Comparison of ENCODE assay signal across 8 mouse cellular contexts in genomic region chr13:91370441-91370840, GRCm38 (mm10).
A peak's percentile ranks its signal among the peaks of the same experiment; 100 is the strongest.
DNase-seq lines count a peak whose midpoint lies in the region; ATAC-seq and TF ChIP-seq lines count a peak whose summit lies in the region.

No protein-coding gene starts in this region.

- peak overlapping the region; percentile 79 for H3K27ac ChIP-seq in cortical plate, adult 2 months (ENCODE audit: insufficient read depth, low read length)
- peak overlapping the region; percentile 98 for H3K27ac ChIP-seq in midbrain, embryonic 10.5 days (replicated peaks)
- H3K27ac ChIP-seq in stomach, embryonic 14.5 days (ENCODE audit: low read length), result peak overlapping the region; percentile 99

- TF ChIP-seq POLR2A in cortical plate, adult 2 months (IDR thresholded peaks at IDR 0.05; ENCODE audit: extremely low read depth, insufficient read depth, low read length), result no peak

- peak; percentile 30 for DNase-seq in adrenal gland, adult 2 months
- no peak for DNase-seq in adrenal gland, adult 8-10 months
- DNase-seq in heart, postnatal 10 days, result peak; percentile 55 to 63
- DNase-seq in kidney, postnatal 36 days, result peak; percentile 37 to 66
- peak; percentile 68 for DNase-seq in midbrain, embryonic 10.5 days (ENCODE audit: low spot score)

- H3K9ac ChIP-seq in stomach, embryonic 14.5 days (replicated peaks; ENCODE audit: low read depth, low read length), result peak overlapping the region; percentile 51

- H3K36me3 ChIP-seq in E14TG2a.4 (ENCODE audit: insufficient read depth, low read length), result no peaks in the 10 kb centered on the region
- no peaks in the 10 kb centered on the region for H3K36me3 ChIP-seq in midbrain, embryonic 10.5 days
- H3K36me3 ChIP-seq in stomach, embryonic 14.5 days (ENCODE audit: control insufficient read depth, insufficient read depth, low read length), result no peaks in the 10 kb centered on the region

- peak overlapping the region; percentile 80 for H3K4me3 ChIP-seq in E14TG2a.4 (replicated peaks; ENCODE audit: low read length)
- H3K4me3 ChIP-seq in cortical plate, adult 2 months (ENCODE audit: insufficient read depth, low read length), result peak overlapping the region; percentile 16
- H3K4me3 ChIP-seq in midbrain, embryonic 10.5 days, result peak overlapping the region; percentile 56
- H3K4me3 ChIP-seq in stomach, embryonic 14.5 days (ENCODE audit: low read depth, low read length), result peak overlapping the region; percentile 32

- peaks cover 34% of the 10 kb centered on the region for H3K4me1 ChIP-seq in E14TG2a.4 (replicated peaks; ENCODE audit: low read depth, low read length)
- peaks cover 7% of the 10 kb centered on the region for H3K4me1 ChIP-seq in cortical plate, adult 2 months (ENCODE audit: control insufficient read depth, insufficient read depth, low read length)
- H3K4me1 ChIP-seq in midbrain, embryonic 10.5 days, result peaks cover 71% of the 10 kb centered on the region
- H3K4me1 ChIP-seq in stomach, embryonic 14.5 days (ENCODE audit: control insufficient read depth, insufficient read depth, low read length), result peaks cover 21% of the 10 kb centered on the region

- intact Hi-C loops in heart, postnatal 10 days (cut with DNase I), result loop anchor here (2.0 to 5.0 kb wide), 5 partner anchors 50 to 403 kb away; partner anchors contain the start of gene Atg10

- 2% methylated on average over 11 of the region's 11 CpGs for WGBS in midbrain, embryonic 10.5 days
- 2% methylated on average over 11 of the region's 11 CpGs for WGBS in stomach, embryonic 14.5 days

- no peak for TF ChIP-seq CTCF in E14TG2a.4 (conservative IDR thresholded peaks at IDR 0.05; ENCODE audit: low read length)
- no peak for TF ChIP-seq CTCF in cortical plate, adult 2 months (IDR thresholded peaks at IDR 0.05; ENCODE audit: extremely low read depth, insufficient read depth, low read length)

- H3K27me3 ChIP-seq in E14TG2a.4 (ENCODE audit: insufficient read depth, low read length), result peaks cover 9% of the 10 kb centered on the region; the same call in 1 of the 2 replicates
- H3K27me3 ChIP-seq in midbrain, embryonic 10.5 days (ENCODE audit: low read depth, poor library complexity, severe bottlenecking), result no peaks in the 10 kb centered on the region
- H3K27me3 ChIP-seq in stomach, embryonic 14.5 days (ENCODE audit: control insufficient read depth, insufficient read depth, low read length), result no peaks in the 10 kb centered on the region

- H3K9me3 ChIP-seq in E14TG2a.4 (ENCODE audit: low read length), result peaks cover 3% of the 10 kb centered on the region
- no peaks in the 10 kb centered on the region for H3K9me3 ChIP-seq in midbrain, embryonic 10.5 days (replicated peaks)
- no peaks in the 10 kb centered on the region for H3K9me3 ChIP-seq in stomach, embryonic 14.5 days (ENCODE audit: control insufficient read depth, low read depth, low read length)

- peak; percentile 46; the same call in 1 of the 2 replicates for ATAC-seq in stomach, embryonic 14.5 days (ENCODE audit: insufficient number of reproducible peaks, insufficient read depth, low FRiP score, low read depth)

- peak overlapping the region; percentile 64 for H3K4me2 ChIP-seq in stomach, embryonic 14.5 days (replicated peaks; ENCODE audit: low read depth, low read length)

Comparison
In these comparisons a context has a peak if more than half of its experiments do, and no peak if none do; other contexts are left out.
1. H3K4me3 ChIP-seq: peak in every context shown above with its lines; median percentile 80 in E14TG2a.4; 56 in midbrain, embryonic 10.5 days; 32 in stomach, embryonic 14.5 days; 16 in cortical plate, adult 2 months.